In the genomic region with DNA sequence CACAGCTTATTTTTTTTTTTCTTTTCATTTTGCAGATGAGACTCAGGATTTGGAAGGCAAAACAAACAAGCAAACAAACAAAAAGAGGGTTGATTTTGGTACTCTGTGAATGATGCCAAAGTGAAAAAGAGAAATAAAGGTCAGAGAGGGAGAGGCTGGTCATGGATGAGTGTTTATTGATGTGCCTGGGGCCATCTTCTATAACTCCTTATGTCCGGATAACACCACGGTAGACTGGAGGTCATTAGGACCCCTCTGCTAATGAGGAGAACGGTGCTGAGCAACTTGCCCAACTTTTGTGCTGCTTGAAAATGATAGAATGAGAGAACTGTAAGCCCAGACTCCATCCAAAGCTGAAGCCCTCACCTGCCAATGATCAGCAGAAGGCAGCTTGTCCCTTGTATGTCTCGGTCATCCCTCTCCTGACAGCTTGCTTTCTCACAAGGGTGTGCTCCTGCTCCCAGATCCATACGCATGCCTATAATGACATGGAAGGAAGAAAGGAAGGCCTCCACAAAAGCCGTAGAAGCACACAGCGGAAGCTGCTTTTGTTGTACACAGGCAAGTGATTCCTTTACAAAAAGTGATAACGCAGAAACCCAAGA, we compare ENCODE assay signal across 16 mouse cellular contexts. TPM values are rescaled to one million over a fixed set of nuclear protein-coding genes. Genes with fewer than 3 reads are reported as not detected.
DNase-seq lines count a peak whose midpoint lies in the region; ATAC-seq and TF ChIP-seq lines count a peak whose summit lies in the region.
"Had no signal": no experiment of that assay in that cellular context is flagged by ENCODE, and none has a peak within 500 bp of the region (broad histone marks: within the 10 kb centered on the region; RNA-seq: fewer than 3 reads in every experiment).

No protein-coding gene starts in this region.

- H3K4me3 ChIP-seq in hindbrain, embryonic 14.5 days (replicated peaks; ENCODE audit: low read length), result no peak overlapping the region
- no peak overlapping the region for H3K4me3 ChIP-seq in hindbrain, embryonic 11.5 days (ENCODE audit: low read depth, low read length)
- no peak overlapping the region for H3K4me3 ChIP-seq in forebrain, embryonic 15.5 days
- no peak overlapping the region for H3K4me3 ChIP-seq in midbrain, postnatal 0 days (ENCODE audit: low read depth, low read length)
- H3K4me3 ChIP-seq: gastrocnemius, adult 2 months; limb, embryonic 15.5 days; liver, embryonic 15.5 days; stomach, embryonic 15.5 days had no signal

- peak overlapping the region; percentile 28; the same call in 1 of the 2 replicates for H3K4me2 ChIP-seq in hindbrain, embryonic 14.5 days (replicated peaks)
- H3K4me2 ChIP-seq in hindbrain, embryonic 11.5 days (replicated peaks; ENCODE audit: low read depth, low read length), result no peak overlapping the region
- no peak overlapping the region for H3K4me2 ChIP-seq in forebrain, embryonic 15.5 days (replicated peaks)
- no peak overlapping the region for H3K4me2 ChIP-seq in midbrain, postnatal 0 days (ENCODE audit: low read depth, low read length, poor library complexity, severe bottlenecking)
- H3K4me2 ChIP-seq: heart, embryonic 11.5 days; limb, embryonic 15.5 days; liver, embryonic 15.5 days; stomach, embryonic 15.5 days had no signal

- no peak for TF ChIP-seq POLR2A in brain, embryonic 14.5 days (IDR thresholded peaks at IDR 0.05; ENCODE audit: borderline replicate concordance, extremely low read depth, insufficient read depth, insufficient read length, poor library complexity, severe bottlenecking)

- H3K9ac ChIP-seq in hindbrain, embryonic 14.5 days, result no peak overlapping the region
- H3K9ac ChIP-seq in hindbrain, embryonic 11.5 days (ENCODE audit: low read depth, low read length), result no peak overlapping the region
- H3K9ac ChIP-seq in forebrain, embryonic 15.5 days (replicated peaks), result no peak overlapping the region
- H3K9ac ChIP-seq in midbrain, postnatal 0 days (replicated peaks; ENCODE audit: low read length, poor library complexity, severe bottlenecking), result no peak overlapping the region
- H3K9ac ChIP-seq: limb, embryonic 15.5 days; liver, embryonic 15.5 days; stomach, embryonic 15.5 days had no signal

- no peaks in the 10 kb centered on the region for H3K36me3 ChIP-seq in hindbrain, embryonic 14.5 days (replicated peaks; ENCODE audit: control insufficient read depth, insufficient read depth)
- H3K36me3 ChIP-seq in hindbrain, embryonic 11.5 days (ENCODE audit: control insufficient read depth, insufficient read depth, low read length), result no peaks in the 10 kb centered on the region
- no peaks in the 10 kb centered on the region for H3K36me3 ChIP-seq in forebrain, embryonic 15.5 days
- no peaks in the 10 kb centered on the region for H3K36me3 ChIP-seq in midbrain, postnatal 0 days (ENCODE audit: insufficient read depth, low read length)
- H3K36me3 ChIP-seq: limb, embryonic 15.5 days; liver, embryonic 15.5 days; stomach, embryonic 15.5 days had no signal

- 63% methylated on average over 8 of the region's 8 CpGs for WGBS in hindbrain, embryonic 14.5 days
- 78% methylated on average over 8 of the region's 8 CpGs for WGBS in hindbrain, embryonic 11.5 days
- 61% methylated on average over 8 of the region's 8 CpGs for WGBS in forebrain, embryonic 15.5 days
- 68% methylated on average over 8 of the region's 8 CpGs for WGBS in midbrain, postnatal 0 days

- peak; percentile 51; the same call in 1 of the 2 replicates for ATAC-seq in hindbrain, embryonic 14.5 days (ENCODE audit: low FRiP score)
- no peak for ATAC-seq in hindbrain, embryonic 11.5 days (ENCODE audit: low FRiP score)
- peak; percentile 23; the same call in 1 of the 2 replicates for ATAC-seq in forebrain, embryonic 15.5 days (replicated peaks)
- ATAC-seq in midbrain, postnatal 0 days (ENCODE audit: low FRiP score), result 0 out of 2 replicates have a peak, but pooled peaks have one; percentile 38
- ATAC-seq: lung, postnatal 0 days had no signal

- no peak for DNase-seq in hindbrain, embryonic 14.5 days (ENCODE audit: low spot score)
- no peak for DNase-seq in hindbrain, embryonic 11.5 days (ENCODE audit: low spot score)
- DNase-seq in brain, embryonic 14.5 days (ENCODE audit: low read depth), result peak; percentile 28
- no peak for DNase-seq in midbrain, postnatal 0 days (ENCODE audit: low spot score)
- DNase-seq in gastrocnemius, adult 18-20 months (ENCODE audit: low spot score), result no peak
- no peak for DNase-seq in thymus, postnatal 14 days
- DNase-seq: gastrocnemius, adult 2 months; heart, postnatal 10 days; kidney, postnatal 10 days; thymus, adult 2 months had no signal

- H3K27ac ChIP-seq in hindbrain, embryonic 14.5 days, result peak overlapping the region; percentile 66
- no peak overlapping the region for H3K27ac ChIP-seq in hindbrain, embryonic 11.5 days (ENCODE audit: low read depth, low read length)
- H3K27ac ChIP-seq in forebrain, embryonic 15.5 days (replicated peaks), result no peak overlapping the region
- no peak overlapping the region for H3K27ac ChIP-seq in midbrain, postnatal 0 days (ENCODE audit: low read depth, low read length)
- H3K27ac ChIP-seq: gastrocnemius, adult 2 months; limb, embryonic 15.5 days; liver, embryonic 15.5 days; stomach, embryonic 15.5 days had no signal

- H3K9me3 ChIP-seq in hindbrain, embryonic 14.5 days (ENCODE audit: control insufficient read depth, low read length), result no peaks in the 10 kb centered on the region
- no peaks in the 10 kb centered on the region for H3K9me3 ChIP-seq in hindbrain, embryonic 11.5 days (ENCODE audit: control insufficient read depth, low read length)
- H3K9me3 ChIP-seq in forebrain, embryonic 15.5 days, result no peaks in the 10 kb centered on the region
- no peaks in the 10 kb centered on the region for H3K9me3 ChIP-seq in midbrain, postnatal 0 days (ENCODE audit: low read length)
- H3K9me3 ChIP-seq: limb, embryonic 15.5 days; liver, embryonic 15.5 days; stomach, embryonic 15.5 days had no signal

- TF ChIP-seq CTCF in brain, embryonic 14.5 days (IDR thresholded peaks at IDR 0.05; ENCODE audit: borderline replicate concordance, extremely low read depth, insufficient read depth, insufficient read length), result no peak
- no peak for TF ChIP-seq CTCF in midbrain, postnatal 0 days (IDR thresholded peaks at IDR 0.05)

- H3K27me3 ChIP-seq in hindbrain, embryonic 14.5 days (ENCODE audit: control insufficient read depth, insufficient read depth, low read length), result no peaks in the 10 kb centered on the region
- no peaks in the 10 kb centered on the region for H3K27me3 ChIP-seq in hindbrain, embryonic 11.5 days (ENCODE audit: control insufficient read depth, insufficient read depth, low read length)
- no peaks in the 10 kb centered on the region for H3K27me3 ChIP-seq in forebrain, embryonic 15.5 days
- no peaks in the 10 kb centered on the region for H3K27me3 ChIP-seq in midbrain, postnatal 0 days (ENCODE audit: insufficient read depth, low read length)
- H3K27me3 ChIP-seq: liver, embryonic 15.5 days; stomach, embryonic 15.5 days had no signal

- peaks cover 11% of the 10 kb centered on the region for H3K4me1 ChIP-seq in hindbrain, embryonic 14.5 days (replicated peaks; ENCODE audit: control insufficient read depth, insufficient read depth, low read length)
- no peaks in the 10 kb centered on the region for H3K4me1 ChIP-seq in hindbrain, embryonic 11.5 days (replicated peaks; ENCODE audit: control insufficient read depth, insufficient read depth, low read length)
- peaks cover 10% of the 10 kb centered on the region for H3K4me1 ChIP-seq in forebrain, embryonic 15.5 days
- 0 out of 2 replicates have a peak, but pooled peaks cover 5% of the 10 kb centered on the region for H3K4me1 ChIP-seq in midbrain, postnatal 0 days (ENCODE audit: insufficient read depth, low read length)
- H3K4me1 ChIP-seq: liver, embryonic 15.5 days; stomach, embryonic 15.5 days had no signal

RNA-seq across cellular contexts. Expression of gene Bod1l, which starts 45.2 kb away (rescaled TPM):
- polyA plus RNA-seq in hindbrain, embryonic 14.5 days (2014; fragmentation: Nextera tagmentation; extraction: Ambion mirVana), result 28.2 and 30.7 TPM in 2 replicates
- 27.1 and 27.8 TPM in 2 replicates for polyA plus RNA-seq in hindbrain, embryonic 11.5 days (2014; fragmentation: Nextera tagmentation; extraction: Ambion mirVana)
- 10.7 and 15.9 TPM in 2 replicates for polyA plus RNA-seq in brain, embryonic 14.5 days (2012; rRNA removed)
- polyA plus RNA-seq in forebrain, embryonic 15.5 days (2015; fragmentation: Nextera tagmentation; extraction: Ambion mirVana), result 27.6 and 31.2 TPM in 2 replicates
- total RNA-seq in midbrain, postnatal 0 days (2014; rRNA removed), result 16.6 and 20.0 TPM in 2 replicates
- 24.2 and 30.6 TPM in 2 replicates for polyA plus RNA-seq in midbrain, postnatal 0 days (2015; fragmentation: Nextera tagmentation; extraction: Ambion mirVana)
- total RNA-seq in gastrocnemius, adult 18-20 months (2021), result 10 to 100 TPM; 14.5 to 15.3 TPM
